7 mouse cellular contexts compared by ENCODE assay signal in the genomic region with DNA sequence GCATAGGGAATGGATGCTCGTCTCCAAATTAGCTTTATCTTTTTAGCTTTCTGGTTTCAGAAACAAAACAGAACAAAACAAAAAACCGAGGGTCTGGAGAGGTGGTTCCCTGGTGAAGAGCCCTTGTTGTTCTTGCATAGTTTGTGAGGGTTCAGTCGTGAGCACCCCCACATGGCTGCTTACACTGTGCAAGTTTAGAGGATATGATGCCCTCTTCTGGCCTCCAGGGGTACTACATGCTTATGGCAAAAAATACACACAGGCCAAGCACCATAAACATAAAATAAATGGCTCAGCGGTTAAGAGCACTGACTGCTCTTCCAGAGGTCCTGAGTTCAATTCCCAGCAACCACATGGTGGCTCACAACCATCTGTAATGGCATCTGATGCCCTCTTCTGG.
A peak's percentile ranks its signal among the peaks of the same experiment; 100 is the strongest.
DNase-seq lines count a peak whose midpoint lies in the region; ATAC-seq and TF ChIP-seq lines count a peak whose summit lies in the region.

No protein-coding gene starts in this region.

- 0 out of 2 replicates have a peak, but pooled peaks have one; percentile 17 for TF ChIP-seq CTCF in G1E (IDR thresholded peaks at IDR 0.05; ENCODE audit: low read depth, low read length)

- no peak overlapping the region for H3K27ac ChIP-seq in forebrain, embryonic 12.5 days
- no peak overlapping the region for H3K27ac ChIP-seq in hindbrain, embryonic 12.5 days

- DNase-seq in G1E (ENCODE audit: low spot score) = no peak
- DNase-seq in adrenal gland, postnatal 4 days (ENCODE audit: low spot score in 2 of 2) = peak; percentile 30 to 32
- peak; percentile 38 to 71 for DNase-seq in layer of hippocampus, postnatal 25 days (ENCODE audit: extremely low spot score in 1 of 2, low spot score in 1 of 2)
- peak; percentile 93 for DNase-seq in lung, postnatal 36 days
- peak; percentile 73 to 78 for DNase-seq in right cerebral cortex, postnatal 10 days (ENCODE audit: low spot score in 2 of 2)

- WGBS in forebrain, embryonic 12.5 days = 22% methylated on average over 4 of the region's 4 CpGs
- 25% methylated on average over 4 of the region's 4 CpGs for WGBS in hindbrain, embryonic 12.5 days

- no peak overlapping the region for H3K4me2 ChIP-seq in forebrain, embryonic 12.5 days
- H3K4me2 ChIP-seq in hindbrain, embryonic 12.5 days (replicated peaks) = no peak overlapping the region

- peaks cover 6% of the 10 kb centered on the region for H3K9me3 ChIP-seq in G1E (replicated peaks)
- H3K9me3 ChIP-seq in forebrain, embryonic 12.5 days = no peaks in the 10 kb centered on the region
- H3K9me3 ChIP-seq in hindbrain, embryonic 12.5 days (replicated peaks) = no peaks in the 10 kb centered on the region

- no peak overlapping the region for H3K9ac ChIP-seq in forebrain, embryonic 12.5 days
- no peak overlapping the region for H3K9ac ChIP-seq in hindbrain, embryonic 12.5 days

- H3K36me3 ChIP-seq in G1E (replicated peaks) = no peaks in the 10 kb centered on the region
- H3K36me3 ChIP-seq in forebrain, embryonic 12.5 days (replicated peaks) = no peaks in the 10 kb centered on the region
- no peaks in the 10 kb centered on the region for H3K36me3 ChIP-seq in hindbrain, embryonic 12.5 days

- peak; percentile 30 for ATAC-seq in G1E (ENCODE audit: extremely low read depth, insufficient number of reproducible peaks, low FRiP score, poor library complexity, severe bottlenecking)
- peak; percentile 57 for ATAC-seq in forebrain, embryonic 12.5 days (ENCODE audit: low FRiP score)
- peak; percentile 58; the same call in 1 of the 2 replicates for ATAC-seq in hindbrain, embryonic 12.5 days (ENCODE audit: low FRiP score)

- H3K4me1 ChIP-seq in G1E (ENCODE audit: insufficient read depth, low read depth, low read length) = no peaks in the 10 kb centered on the region
- no peaks in the 10 kb centered on the region for H3K4me1 ChIP-seq in forebrain, embryonic 12.5 days
- H3K4me1 ChIP-seq in hindbrain, embryonic 12.5 days = no peaks in the 10 kb centered on the region

- H3K4me3 ChIP-seq in G1E (ENCODE audit: low read depth, low read length) = no peak overlapping the region
- H3K4me3 ChIP-seq in forebrain, embryonic 12.5 days (replicated peaks) = no peak overlapping the region
- no peak overlapping the region for H3K4me3 ChIP-seq in hindbrain, embryonic 12.5 days

- no peaks in the 10 kb centered on the region; the same call in 1 of the 2 replicates for H3K27me3 ChIP-seq in G1E (ENCODE audit: insufficient read depth, low read length)
- H3K27me3 ChIP-seq in forebrain, embryonic 12.5 days = no peaks in the 10 kb centered on the region
- no peaks in the 10 kb centered on the region for H3K27me3 ChIP-seq in hindbrain, embryonic 12.5 days
